Mouse (Mus musculus) hindbrain, embryonic 16.5 days (tissue): Measurements from ENCODE around the gene Akr1c14. TPM values are rescaled to one million over a fixed set of nuclear protein-coding genes. Genes with fewer than 3 reads are reported as not detected.
"Not testable (repeated sequence)": the region's sequence is repeated elsewhere in the genome, so short reads cannot be mapped to it uniquely, and the experiment has no call there.

Source experiments
- ATAC-seq: fragments of 200-750 bp; cut with Nextera tagmentation; 2 replicates; pipeline ENCODE4 v1.8.0; 2017; ENCODE audit warnings: moderate TSS enrichment, moderate library complexity
- H3K27ac ChIP-seq: fragments of 300-500 bp; sonication (generic); 2 replicates; pipeline ENCODE4 v1.5.1; 2014; ENCODE audit warnings: low read depth, mild to moderate bottlenecking, control low read depth, low read length, moderate library complexity
- H3K27me3 ChIP-seq: fragments of 300-500 bp; sonication (generic); replicated peaks from 2 replicates; pipeline ENCODE4 v1.6.1; 2014; ENCODE audit warnings: low read length; ENCODE audit not compliant: control insufficient read depth, insufficient read depth
- H3K36me3 ChIP-seq: fragments of 300-500 bp; sonication (generic); 2 replicates; pipeline ENCODE4 v1.6.1; 2014; ENCODE audit warnings: mild to moderate bottlenecking, low read length, moderate library complexity, mixed read lengths; ENCODE audit not compliant: control insufficient read depth, insufficient read depth
- H3K4me1 ChIP-seq: fragments of 300-500 bp; sonication (generic); 2 replicates; pipeline ENCODE4 v1.6.1; 2014; ENCODE audit warnings: low read depth, low read length; ENCODE audit not compliant: control insufficient read depth, insufficient read depth
- H3K4me2 ChIP-seq: fragments of 300-500 bp; sonication (generic); 2 replicates; pipeline ENCODE4 v1.6.1; 2014; ENCODE audit warnings: mild to moderate bottlenecking, low read length, control low read depth, moderate library complexity
- H3K4me3 ChIP-seq: fragments of 300-500 bp; sonication (generic); 2 replicates; pipeline ENCODE4 v1.5.1; 2014; ENCODE audit warnings: mild to moderate bottlenecking, low read length, control low read depth, moderate library complexity
- H3K9ac ChIP-seq: fragments of 300-500 bp; sonication (generic); 2 replicates; pipeline ENCODE4 v1.6.1; 2014; ENCODE audit warnings: low read depth, mild to moderate bottlenecking, control low read depth, low read length, moderate library complexity
- H3K9me3 ChIP-seq: fragments of 300-500 bp; sonication (generic); 2 replicates; pipeline ENCODE4 v1.6.1; 2014; ENCODE audit warnings: mild to moderate bottlenecking, low read length, moderate library complexity; ENCODE audit not compliant: control insufficient read depth
- WGBS: fragments of 180-500 bp; shearing (Covaris S2); extraction: QIAGEN DNeasy Blood & Tissue Kit; methylation state at CpG from one replicate; pipeline ENCODE4 v1.1.7; 2014; 5-methylcytosine and 5-hydroxymethylcytosine counted together
- polyA plus RNA-seq: library from polyadenylated mRNA; unstranded; fragments of >200 nt; fragmentation: Nextera tagmentation; extraction: Ambion mirVana; gene quantifications from 2 replicates; pipeline ENCODE4 v1.2.1, GENCODE M21; 2015

Gene Akr1c14
- polyA plus RNA-seq, 1 experiment from 2014 or later: 1.3 TPM

- H3K36me3 ChIP-seq: no peaks in the 10 kb centered on the region
- H3K9me3 ChIP-seq: no peaks in the 10 kb centered on the region
- H3K9ac ChIP-seq: no peak overlapping the region
- H3K27ac ChIP-seq: no peak overlapping the region
- H3K4me3 ChIP-seq: no peak overlapping the region
- H3K27me3 ChIP-seq: no peaks in the 10 kb centered on the region
- H3K4me1 ChIP-seq: no peaks in the 10 kb centered on the region
- no peak for ATAC-seq
- H3K4me2 ChIP-seq: no peak overlapping the region
Measured at GRCm38 (mm10) chr13:4049655-4050054, 844 bp downstream of the Akr1c14 start.

GRCm38 (mm10) chr13:4055450-4055849 is 6.6 kb downstream of the Akr1c14 start:
- Histone ChIP-seq H3K9ac (no peak overlapping the region), H3K4me2 (no peak overlapping the region), H3K36me3 (no peaks in the 10 kb centered on the region), H3K9me3 (no peaks in the 10 kb centered on the region), H3K27ac (no peak overlapping the region), H3K4me3 (no peak overlapping the region), H3K27me3 (no peaks in the 10 kb centered on the region), H3K4me1 (no peaks in the 10 kb centered on the region)
- 76% methylated on average over 3 of the region's 3 CpGs for whole genome bisulfite sequencing
- ATAC-seq: no peak

- H3K27me3 ChIP-seq: no peaks in the 10 kb centered on the region
- no peak for ATAC-seq
- H3K9me3 ChIP-seq: no peaks in the 10 kb centered on the region
- no peak overlapping the region for H3K27ac ChIP-seq
- no peak overlapping the region for H3K4me3 ChIP-seq
- H3K4me2 ChIP-seq: no peak overlapping the region
- WGBS: 82% methylated on average over 2 of the region's 2 CpGs
- no peak overlapping the region for H3K9ac ChIP-seq
- no peaks in the 10 kb centered on the region for H3K4me1 ChIP-seq
- no peaks in the 10 kb centered on the region for H3K36me3 ChIP-seq
Measured at GRCm38 (mm10) chr13:4056211-4056610, 7.4 kb downstream of the Akr1c14 start.

- H3K36me3 ChIP-seq, H3K4me2 ChIP-seq, H3K27me3 ChIP-seq, H3K27ac ChIP-seq, H3K9me3 ChIP-seq, H3K9ac ChIP-seq, H3K4me1 ChIP-seq, H3K4me3 ChIP-seq, ATAC-seq: not testable (repeated sequence)
- 78% methylated on average over 2 of the region's 2 CpGs for whole genome bisulfite sequencing
Measured at GRCm38 (mm10) chr13:4058239-4058638, 9.4 kb downstream of the Akr1c14 start.

- Histone ChIP-seq H3K27ac (no peak overlapping the region), H3K4me2 (no peak overlapping the region), H3K4me3 (no peak overlapping the region), H3K36me3 (no peaks in the 10 kb centered on the region), H3K4me1 (no peaks in the 10 kb centered on the region), H3K27me3 (no peaks in the 10 kb centered on the region), H3K9me3 (no peaks in the 10 kb centered on the region), H3K9ac (no peak overlapping the region)
- 66% methylated on average over 5 of the region's 5 CpGs for WGBS
- no peak for ATAC-seq
Measured at GRCm38 (mm10) chr13:4059363-4059762, 10.6 kb downstream of the Akr1c14 start.

GRCm38 (mm10) chr13:4060214-4060730 is 11.5 kb downstream of the Akr1c14 start:
- H3K27me3 ChIP-seq: no peaks in the 10 kb centered on the region
- H3K9me3 ChIP-seq: no peaks in the 10 kb centered on the region
- no peak overlapping the region for H3K27ac ChIP-seq
- no peak for ATAC-seq
- H3K36me3 ChIP-seq: no peaks in the 10 kb centered on the region
- H3K4me2 ChIP-seq: no peak overlapping the region
- H3K4me3 ChIP-seq: no peak overlapping the region
- WGBS: 70% methylated on average over 3 of the region's 3 CpGs
- H3K9ac ChIP-seq: no peak overlapping the region
- H3K4me1 ChIP-seq: no peaks in the 10 kb centered on the region

- no peak overlapping the region for H3K27ac ChIP-seq
- H3K36me3 ChIP-seq: no peaks in the 10 kb centered on the region
- WGBS: 91% methylated on average over 9 of the region's 9 CpGs
- H3K9me3 ChIP-seq: no peaks in the 10 kb centered on the region
- ATAC-seq: no peak
- no peaks in the 10 kb centered on the region for H3K27me3 ChIP-seq
- H3K4me3 ChIP-seq: no peak overlapping the region
- H3K4me1 ChIP-seq: no peaks in the 10 kb centered on the region
- H3K4me2 ChIP-seq: no peak overlapping the region
- no peak overlapping the region for H3K9ac ChIP-seq
Measured at GRCm38 (mm10) chr13:4076517-4077435, 28.0 kb downstream of the Akr1c14 start.

GRCm38 (mm10) chr13:4079876-4080275 is 31.1 kb downstream of the Akr1c14 start:
- no peak overlapping the region for H3K4me3 ChIP-seq
- no peak for ATAC-seq

GRCm38 (mm10) chr13:4101691-4102090 is 52.9 kb downstream of the Akr1c14 start:
- no peak overlapping the region for H3K27ac ChIP-seq
- no peaks in the 10 kb centered on the region for H3K36me3 ChIP-seq
- H3K4me2 ChIP-seq: no peak overlapping the region
- no peaks in the 10 kb centered on the region for H3K4me1 ChIP-seq
- H3K9ac ChIP-seq: no peak overlapping the region
- no peaks in the 10 kb centered on the region for H3K27me3 ChIP-seq
- no peaks in the 10 kb centered on the region for H3K9me3 ChIP-seq
- H3K4me3 ChIP-seq: no peak overlapping the region
- no peak for ATAC-seq

More at GRCm38 (mm10) chr13:4079876-4080275, 31.1 kb downstream of the Akr1c14 start:
- Histone ChIP-seq H3K9ac (no peak overlapping the region), H3K27me3 (no peaks in the 10 kb centered on the region), H3K9me3 (no peaks in the 10 kb centered on the region), H3K36me3 (no peaks in the 10 kb centered on the region), H3K27ac (no peak overlapping the region), H3K4me2 (no peak overlapping the region), H3K4me1 (no peaks in the 10 kb centered on the region)
